Mouse (Mus musculus): ENCODE measurements around the gene Arhgap21. TPM values are rescaled to one million over a fixed set of nuclear protein-coding genes. Genes with fewer than 3 reads are reported as not detected.
"Not testable (repeated sequence)": the region's sequence is repeated elsewhere in the genome, so short reads cannot be mapped to it uniquely, and the experiment has no call there.

Arhgap21 gene
- polyA plus RNA-seq, 1 experiment from 2014 or later: 69.4 TPM

GRCm38 (mm10) chr2:20939367-20939766 lies 29.3 kb downstream of the Arhgap21 start:
- Histone ChIP-seq H3K4me2 (replicated peaks; ENCODE audit: low read depth, low read length) (no peak overlapping the region), H3K27ac (ENCODE audit: low read depth, low read length) (no peak overlapping the region), H3K9ac (ENCODE audit: low read depth, low read length) (no peak overlapping the region), H3K4me1 (replicated peaks; ENCODE audit: control insufficient read depth, insufficient read depth, low read length) (peaks cover 7% of the 10 kb centered on the region; the same call in 1 of the 2 replicates), H3K36me3 (ENCODE audit: control insufficient read depth, insufficient read depth, low read length) (no peaks in the 10 kb centered on the region), H3K4me3 (ENCODE audit: low read depth, low read length) (no peak overlapping the region), H3K9me3 (ENCODE audit: control insufficient read depth, low read length) (no peaks in the 10 kb centered on the region), H3K27me3 (ENCODE audit: control insufficient read depth, insufficient read depth, low read length) (no peaks in the 10 kb centered on the region)
- 86% methylated on average over 3 of the region's 3 CpGs for WGBS
- DNase-seq (ENCODE audit: low spot score): no peak
- no peak for ATAC-seq (ENCODE audit: low FRiP score)

- DNase-seq (ENCODE audit: low spot score) (no peak), ATAC-seq (ENCODE audit: low FRiP score) (no peak)
- H3K4me2 ChIP-seq (replicated peaks; ENCODE audit: low read depth, low read length): no peak overlapping the region
- H3K27me3 ChIP-seq (ENCODE audit: control insufficient read depth, insufficient read depth, low read length): no peaks in the 10 kb centered on the region
- no peaks in the 10 kb centered on the region for H3K4me1 ChIP-seq (replicated peaks; ENCODE audit: control insufficient read depth, insufficient read depth, low read length)
- 85% methylated on average over 4 of the region's 4 CpGs for WGBS
- no peaks in the 10 kb centered on the region for H3K9me3 ChIP-seq (ENCODE audit: control insufficient read depth, low read length)
- no peak overlapping the region for H3K27ac ChIP-seq (ENCODE audit: low read depth, low read length)
- no peak overlapping the region for H3K9ac ChIP-seq (ENCODE audit: low read depth, low read length)
- no peak overlapping the region for H3K4me3 ChIP-seq (ENCODE audit: low read depth, low read length)
- H3K36me3 ChIP-seq (ENCODE audit: control insufficient read depth, insufficient read depth, low read length): no peaks in the 10 kb centered on the region
These were observed 32.0 kb downstream of the Arhgap21 start for GRCm38 (mm10) chr2:20936609-20937221.

DNA sequence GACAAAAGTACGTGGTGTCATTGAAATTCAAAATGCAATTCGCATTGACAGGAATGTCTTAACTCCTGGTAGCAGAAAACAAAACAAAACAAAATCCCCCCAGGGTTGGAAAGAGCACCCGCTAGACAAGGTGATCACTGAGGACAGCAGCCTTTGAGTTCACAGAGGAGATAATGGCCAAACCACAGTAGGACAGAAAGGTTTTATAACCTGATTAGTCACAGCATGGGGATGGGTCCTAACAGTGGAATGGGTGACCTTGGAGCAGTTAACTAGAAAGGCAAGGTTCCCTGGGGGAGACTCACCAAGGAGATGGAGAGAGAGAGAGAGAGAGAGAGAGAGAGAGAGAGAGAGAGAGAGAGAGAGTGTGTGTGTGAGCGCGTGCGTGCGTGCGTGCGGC lies 34.3 kb downstream of the Arhgap21 start:
- Histone ChIP-seq H3K27me3 (ENCODE audit: control insufficient read depth, insufficient read depth, low read length) (no peaks in the 10 kb centered on the region), H3K9me3 (ENCODE audit: control insufficient read depth, low read length) (no peaks in the 10 kb centered on the region), H3K4me3 (ENCODE audit: low read depth, low read length) (no peak overlapping the region), H3K36me3 (ENCODE audit: control insufficient read depth, insufficient read depth, low read length) (no peaks in the 10 kb centered on the region), H3K27ac (ENCODE audit: low read depth, low read length) (no peak overlapping the region), H3K9ac (ENCODE audit: low read depth, low read length) (no peak overlapping the region), H3K4me1 (replicated peaks; ENCODE audit: control insufficient read depth, insufficient read depth, low read length) (no peaks in the 10 kb centered on the region), H3K4me2 (replicated peaks; ENCODE audit: low read depth, low read length) (no peak overlapping the region)
- ATAC-seq (ENCODE audit: low FRiP score) (no peak), DNase-seq (ENCODE audit: low spot score) (no peak)
- 68% methylated on average over 9 of the region's 9 CpGs for WGBS

DNA sequence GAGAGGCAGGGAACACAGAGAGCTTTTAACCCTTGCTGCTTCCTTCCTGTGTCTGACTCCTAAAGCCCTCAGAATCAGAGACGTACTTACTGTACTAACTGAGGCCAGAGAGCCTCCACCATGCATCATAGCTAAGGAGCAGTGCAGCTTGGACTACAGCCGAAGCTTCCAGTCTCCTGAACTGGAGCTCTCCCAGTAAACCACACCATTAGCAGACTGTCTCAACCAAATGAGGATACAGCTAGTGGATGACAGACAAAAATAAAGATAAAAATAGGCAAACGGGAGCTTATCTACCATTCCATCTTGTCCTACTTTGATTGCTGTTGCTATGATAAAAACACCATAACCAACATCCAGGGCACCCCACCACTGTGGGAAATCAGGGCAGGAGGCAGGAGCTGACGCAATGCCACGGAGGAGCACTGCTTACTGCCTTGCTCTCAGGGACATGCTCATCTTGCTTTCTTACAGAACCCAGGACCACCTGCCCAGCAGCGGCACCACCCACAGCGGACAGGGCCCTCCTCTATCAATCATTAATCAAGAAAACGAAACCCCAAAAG lies 35.9 kb downstream of the Arhgap21 start:
- Histone ChIP-seq H3K27ac (ENCODE audit: low read depth, low read length) (no peak overlapping the region), H3K4me3 (ENCODE audit: low read depth, low read length) (no peak overlapping the region), H3K9me3 (ENCODE audit: control insufficient read depth, low read length) (no peaks in the 10 kb centered on the region), H3K4me1 (replicated peaks; ENCODE audit: control insufficient read depth, insufficient read depth, low read length) (no peaks in the 10 kb centered on the region), H3K36me3 (ENCODE audit: control insufficient read depth, insufficient read depth, low read length) (no peaks in the 10 kb centered on the region), H3K4me2 (replicated peaks; ENCODE audit: low read depth, low read length) (no peak overlapping the region), H3K9ac (ENCODE audit: low read depth, low read length) (no peak overlapping the region), H3K27me3 (ENCODE audit: control insufficient read depth, insufficient read depth, low read length) (no peaks in the 10 kb centered on the region)
- WGBS: 86% methylated on average over 8 of the region's 8 CpGs
- DNase-seq (ENCODE audit: low spot score) (no peak), ATAC-seq (ENCODE audit: low FRiP score) (no peak)

GRCm38 (mm10) chr2:20931761-20932160 lies 36.9 kb downstream of the Arhgap21 start:
- WGBS: 97% methylated on average over 3 of the region's 4 CpGs

DNA sequence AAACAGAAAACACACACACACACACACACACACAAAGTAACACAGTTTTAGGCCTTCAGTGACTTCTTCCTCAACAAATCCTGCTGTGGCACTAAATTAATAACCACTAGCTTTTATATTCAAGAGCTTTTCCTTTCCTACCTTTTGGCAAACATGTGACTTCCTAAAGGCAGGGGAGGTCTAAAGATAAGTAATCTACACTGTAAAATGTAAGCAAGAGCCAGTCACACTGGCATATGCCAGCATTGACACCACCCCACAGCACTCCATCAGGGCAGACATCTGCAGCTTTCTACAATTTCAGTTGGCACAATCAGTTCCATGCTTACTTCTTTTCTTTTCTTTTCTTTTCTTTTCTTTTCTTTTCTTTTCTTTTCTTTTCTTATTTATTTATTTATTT lies 40.2 kb downstream of the Arhgap21 start:
- Histone ChIP-seq H3K27ac (ENCODE audit: low read depth, low read length) (no peak overlapping the region), H3K27me3 (ENCODE audit: control insufficient read depth, insufficient read depth, low read length) (no peaks in the 10 kb centered on the region), H3K9ac (ENCODE audit: low read depth, low read length) (no peak overlapping the region), H3K36me3 (ENCODE audit: control insufficient read depth, insufficient read depth, low read length) (no peaks in the 10 kb centered on the region), H3K9me3 (ENCODE audit: control insufficient read depth, low read length) (no peaks in the 10 kb centered on the region), H3K4me2 (replicated peaks; ENCODE audit: low read depth, low read length) (no peak overlapping the region), H3K4me3 (ENCODE audit: low read depth, low read length) (no peak overlapping the region), H3K4me1 (replicated peaks; ENCODE audit: control insufficient read depth, insufficient read depth, low read length) (no peaks in the 10 kb centered on the region)
- DNase-seq (ENCODE audit: low spot score): no peak
- no peak for ATAC-seq (ENCODE audit: low FRiP score)

More at GRCm38 (mm10) chr2:20931761-20932160, 36.9 kb downstream of the Arhgap21 start:
- H3K27me3 ChIP-seq (ENCODE audit: control insufficient read depth, insufficient read depth, low read length); DNase-seq (ENCODE audit: low spot score); H3K9ac ChIP-seq (ENCODE audit: low read depth, low read length); H3K36me3 ChIP-seq (ENCODE audit: control insufficient read depth, insufficient read depth, low read length); H3K4me1 ChIP-seq (replicated peaks; ENCODE audit: control insufficient read depth, insufficient read depth, low read length); H3K9me3 ChIP-seq (ENCODE audit: control insufficient read depth, low read length); H3K4me3 ChIP-seq (ENCODE audit: low read depth, low read length); ATAC-seq (ENCODE audit: low FRiP score); H3K27ac ChIP-seq (ENCODE audit: low read depth, low read length); H3K4me2 ChIP-seq (replicated peaks; ENCODE audit: low read depth, low read length): not testable (repeated sequence)

DNA sequence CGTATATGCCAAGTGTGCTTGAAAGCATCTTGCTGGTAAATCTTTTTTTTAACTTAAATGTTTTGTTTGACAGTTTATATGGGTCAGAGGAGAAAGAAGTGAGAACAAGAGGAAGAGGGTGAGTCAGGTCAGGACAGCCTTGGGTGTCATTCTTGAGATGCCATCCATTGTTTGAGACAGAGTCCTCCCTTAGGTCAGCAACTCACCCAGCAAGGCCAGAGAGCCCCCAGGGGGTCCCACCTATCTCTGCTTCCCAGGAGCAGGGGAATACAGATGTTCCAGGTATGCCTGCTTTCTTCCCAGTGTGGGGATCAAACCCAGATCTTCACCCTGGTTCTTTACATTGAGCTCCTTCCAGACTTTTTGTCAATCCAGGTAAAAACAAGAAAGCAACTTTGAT lies 43.7 kb downstream of the Arhgap21 start:
- Histone ChIP-seq H3K9ac (ENCODE audit: low read depth, low read length) (no peak overlapping the region), H3K27me3 (ENCODE audit: control insufficient read depth, insufficient read depth, low read length) (no peaks in the 10 kb centered on the region), H3K4me3 (ENCODE audit: low read depth, low read length) (no peak overlapping the region), H3K36me3 (ENCODE audit: control insufficient read depth, insufficient read depth, low read length) (no peaks in the 10 kb centered on the region), H3K4me2 (replicated peaks; ENCODE audit: low read depth, low read length) (no peak overlapping the region), H3K9me3 (ENCODE audit: control insufficient read depth, low read length) (no peaks in the 10 kb centered on the region), H3K27ac (ENCODE audit: low read depth, low read length) (no peak overlapping the region), H3K4me1 (replicated peaks; ENCODE audit: control insufficient read depth, insufficient read depth, low read length) (no peaks in the 10 kb centered on the region)
- ATAC-seq (ENCODE audit: low FRiP score) (no peak), DNase-seq (ENCODE audit: low spot score) (no peak)
- 63% methylated on average over 1 of the region's 1 CpGs for WGBS

DNA sequence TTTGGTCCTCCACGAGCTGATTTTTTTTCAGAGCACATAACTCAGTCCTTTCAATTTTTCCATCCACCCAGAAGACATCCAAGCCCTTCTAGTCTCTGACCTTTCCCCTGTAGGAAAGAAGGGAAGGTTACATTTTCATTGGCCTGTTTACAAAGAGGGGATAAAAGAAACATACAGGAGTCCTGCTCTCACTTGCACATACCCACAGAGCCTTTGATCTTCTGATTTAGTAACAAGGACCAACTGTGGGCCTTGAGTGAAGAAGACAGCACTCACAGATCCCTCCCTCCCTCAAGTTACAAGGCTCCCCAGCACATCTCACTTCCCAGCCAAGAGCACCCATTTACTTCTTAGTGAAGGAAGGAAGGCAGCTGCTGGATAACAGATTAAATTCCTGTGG lies 46.3 kb downstream of the Arhgap21 start:
- Histone ChIP-seq H3K27ac (ENCODE audit: low read depth, low read length) (no peak overlapping the region), H3K4me3 (ENCODE audit: low read depth, low read length) (no peak overlapping the region), H3K9me3 (ENCODE audit: control insufficient read depth, low read length) (no peaks in the 10 kb centered on the region), H3K9ac (ENCODE audit: low read depth, low read length) (no peak overlapping the region), H3K4me2 (replicated peaks; ENCODE audit: low read depth, low read length) (no peak overlapping the region), H3K27me3 (ENCODE audit: control insufficient read depth, insufficient read depth, low read length) (no peaks in the 10 kb centered on the region), H3K4me1 (replicated peaks; ENCODE audit: control insufficient read depth, insufficient read depth, low read length) (no peaks in the 10 kb centered on the region), H3K36me3 (ENCODE audit: control insufficient read depth, insufficient read depth, low read length) (no peaks in the 10 kb centered on the region)
- no peak for DNase-seq (ENCODE audit: low spot score)
- WGBS: 11% methylated on average over 1 of the region's 1 CpGs
- no peak for ATAC-seq (ENCODE audit: low FRiP score)

- no peak overlapping the region for H3K9ac ChIP-seq (ENCODE audit: low read depth, low read length)
- H3K27ac ChIP-seq (ENCODE audit: low read depth, low read length): no peak overlapping the region
- no peak overlapping the region for H3K4me3 ChIP-seq (ENCODE audit: low read depth, low read length)
- no peak overlapping the region for H3K4me2 ChIP-seq (replicated peaks; ENCODE audit: low read depth, low read length)
- ATAC-seq (ENCODE audit: low FRiP score): no peak
- WGBS: 79% methylated on average over 2 of the region's 2 CpGs
- no peaks in the 10 kb centered on the region for H3K4me1 ChIP-seq (replicated peaks; ENCODE audit: control insufficient read depth, insufficient read depth, low read length)
- H3K9me3 ChIP-seq (ENCODE audit: control insufficient read depth, low read length): no peaks in the 10 kb centered on the region
- no peaks in the 10 kb centered on the region for H3K36me3 ChIP-seq (ENCODE audit: control insufficient read depth, insufficient read depth, low read length)
- no peak for DNase-seq (ENCODE audit: low spot score)
- no peaks in the 10 kb centered on the region for H3K27me3 ChIP-seq (ENCODE audit: control insufficient read depth, insufficient read depth, low read length)
These were observed 47.1 kb downstream of the Arhgap21 start for GRCm38 (mm10) chr2:20921558-20921957.
